Mouse (Mus musculus) heart, adult 2 months (tissue): Measurements from ENCODE around the gene Gucy2c. TPM values are rescaled to one million over a fixed set of nuclear protein-coding genes. Genes with fewer than 3 reads are reported as not detected.

ENCODE experiments used
- DNase-seq, 2 experiments: peaks; one replicate each; pipeline ENCODE4 v3.0.0; 2021
- H3K27ac ChIP-seq: fragments of 200-600 bp; 2 replicates; pipeline ENCODE4 v1.8.1; 2022
- H3K27me3 ChIP-seq: fragments of 200-500 bp; 2 replicates; pipeline ENCODE4 v1.6.1; 2012; ENCODE audit warnings: mild to moderate bottlenecking, low read length, inconsistent platforms, mixed read lengths; ENCODE audit not compliant: control insufficient read depth, insufficient read depth
- H3K36me3 ChIP-seq: fragments of 200-500 bp; 2 replicates; pipeline ENCODE4 v1.6.1; 2012; ENCODE audit warnings: low read length, inconsistent platforms; ENCODE audit not compliant: control insufficient read depth, insufficient read depth
- H3K4me1 ChIP-seq: fragments of 200-500 bp; 2 replicates; pipeline ENCODE4 v1.6.1; 2011; ENCODE audit warnings: low read length; ENCODE audit not compliant: control insufficient read depth, insufficient read depth
- H3K4me3 ChIP-seq: fragments of 200-600 bp; 2 replicates; pipeline ENCODE4 v1.8.1; 2022
- H3K79me2 ChIP-seq: fragments of 200-500 bp; replicated peaks from 2 replicates; pipeline ENCODE4 v1.6.1; 2012; ENCODE audit warnings: mild to moderate bottlenecking, inconsistent platforms, low read length, moderate library complexity, mixed read lengths; ENCODE audit not compliant: control insufficient read depth, insufficient read depth
- H3K9ac ChIP-seq: fragments of 200-500 bp; 2 replicates; pipeline ENCODE4 v1.6.1; 2012; ENCODE audit warnings: low read depth, mild to moderate bottlenecking, control low read depth, inconsistent platforms, low read length, mixed read lengths
- CTCF ChIP-seq: fragments of 200-600 bp; IDR thresholded peaks from 2 replicates; pipeline ENCODE4 v1.8.1; 2022; ENCODE audit warnings: antibody characterized with exemption, mild to moderate bottlenecking, moderate library complexity
- EP300 ChIP-seq: fragments of 200-500 bp; IDR thresholded peaks from 2 replicates; pipeline ENCODE4 v1.6.1; 2011; ENCODE audit warnings: low read depth, low read length, control low read depth; ENCODE audit not compliant: insufficient read depth
- POLR2A ChIP-seq: fragments of 200-500 bp; IDR thresholded peaks from 2 replicates; pipeline ENCODE4 v1.6.1; 2011; ENCODE audit warnings: mild to moderate bottlenecking, low read depth, low read length, control low read depth; ENCODE audit not compliant: insufficient read depth
- WGBS: fragments of 180-500 bp; shearing (Covaris S2); methylation state at CpG from one replicate; pipeline ENCODE4 v1.1.7; 2018; 5-methylcytosine and 5-hydroxymethylcytosine counted together
- intact Hi-C: fragments of 180-260 bp; cut with DNase I; formaldehyde crosslinking; loops from one replicate; pipeline ENCODE4 v1.15.1; 2025
- polyA plus RNA-seq: library from polyadenylated mRNA; depleted of rRNA; stranded (reverse); fragments of >200 nt; gene quantifications from 2 replicates; pipeline ENCODE4 v1.2.3, GENCODE M21; 2012
- total RNA-seq, 2 experiments: library from RNA; stranded (reverse); gene quantifications; 2 replicates each; pipeline ENCODE4 v1.2.3; 2021

The Gucy2c gene
- total and polyA plus RNA-seq, 3 experiments, result not detected

DNA sequence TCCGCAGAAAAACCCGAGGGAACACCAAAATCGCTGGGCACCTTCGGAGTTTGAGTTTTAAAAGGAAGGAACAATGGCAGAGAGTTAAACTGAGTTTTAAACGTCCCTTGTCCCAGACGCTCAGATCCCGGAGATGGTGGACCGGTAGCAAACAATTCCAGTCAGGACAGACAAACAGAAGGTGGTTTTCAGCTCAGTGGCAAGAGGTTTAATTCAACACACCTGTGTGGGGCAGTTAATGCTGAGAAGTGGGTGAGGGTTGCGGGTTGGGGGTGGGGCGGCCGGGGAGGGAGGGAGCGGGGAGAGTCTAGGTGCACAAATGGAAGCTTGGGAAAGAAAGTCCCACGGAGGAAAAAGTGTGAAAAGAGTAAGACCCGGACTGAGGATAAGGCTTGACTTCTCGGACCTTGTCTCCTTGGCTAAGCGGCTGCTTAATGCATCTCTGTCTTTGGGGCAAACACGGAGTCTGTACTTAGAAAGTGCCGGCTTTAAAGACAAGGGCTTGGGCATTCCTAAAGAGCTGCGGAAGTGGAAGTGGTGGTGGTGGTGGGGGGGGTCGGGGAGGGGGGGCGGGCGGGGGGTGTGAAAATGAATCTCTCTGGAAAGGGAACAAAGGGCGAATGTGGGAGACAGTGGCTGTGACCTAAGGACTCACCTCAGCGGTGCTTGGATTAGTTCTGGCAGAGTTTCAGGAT is 12.4 kb upstream of the Gucy2c start:
- H3K79me2 ChIP-seq, result no peaks in the 10 kb centered on the region
- H3K27ac ChIP-seq, result no peak overlapping the region
- no peak overlapping the region for H3K9ac ChIP-seq
- H3K36me3 ChIP-seq, result no peaks in the 10 kb centered on the region
- peak overlapping the region; percentile 3; the same call in 1 of the 2 replicates for H3K4me3 ChIP-seq
- TF ChIP-seq EP300, result no peak
- no peak for TF ChIP-seq CTCF
- no peak for TF ChIP-seq POLR2A
- intact Hi-C loops, result no loop called here
- WGBS, result 3% methylated on average over 23 of the region's 24 CpGs
- H3K4me1 ChIP-seq, result peaks cover 3% of the 10 kb centered on the region
- no peak for DNase-seq
- H3K27me3 ChIP-seq, result no peaks in the 10 kb centered on the region

DNA sequence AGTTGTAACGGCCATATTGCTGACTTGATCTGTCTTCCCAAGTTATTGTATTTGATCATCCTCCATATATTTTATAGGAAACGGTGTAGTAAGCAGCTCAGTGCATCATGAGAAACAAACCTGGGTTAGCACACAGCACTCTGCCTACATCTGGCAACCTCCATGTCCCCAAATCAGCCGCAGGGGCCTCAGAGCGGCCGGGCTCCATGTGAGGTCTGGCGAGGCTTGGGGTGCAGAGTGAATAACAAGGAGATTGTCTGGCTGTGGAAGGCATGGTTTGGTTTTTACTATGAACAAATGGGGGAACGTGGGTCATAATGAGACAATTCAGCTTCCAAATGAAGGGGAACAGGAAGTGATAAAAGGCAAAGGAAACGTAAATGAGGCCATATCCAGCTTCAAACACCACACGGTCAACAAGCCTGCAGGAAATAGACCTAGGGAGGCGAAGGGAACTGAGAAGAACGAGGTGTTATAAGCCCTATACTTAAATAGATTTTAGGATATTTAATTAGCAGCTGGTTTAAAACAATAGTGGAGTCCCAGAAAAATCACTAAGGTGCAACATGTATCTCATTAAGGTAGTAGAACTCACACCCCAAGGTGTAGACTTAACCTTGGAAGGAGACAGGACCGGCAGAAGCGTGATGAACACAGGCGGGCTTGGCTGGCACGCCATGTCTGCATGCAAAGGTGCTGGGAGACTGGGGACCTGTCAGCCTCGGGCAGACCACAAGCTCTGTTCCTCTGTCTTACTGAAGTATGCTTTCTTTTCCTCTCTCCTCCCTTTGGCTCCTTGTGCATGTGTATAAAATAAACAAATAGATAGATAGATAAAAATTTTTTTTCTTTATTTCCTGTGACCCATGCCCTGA is 11.6 kb upstream of the Gucy2c start:
- no peaks in the 10 kb centered on the region for H3K79me2 ChIP-seq
- no peak for DNase-seq
- no peaks in the 10 kb centered on the region for H3K27me3 ChIP-seq
- TF ChIP-seq POLR2A (no peak), EP300 (no peak), CTCF (no peak)
- WGBS, result 39% methylated on average over 16 of the region's 16 CpGs
- no peak overlapping the region for H3K27ac ChIP-seq
- peaks cover 3% of the 10 kb centered on the region for H3K4me1 ChIP-seq
- intact Hi-C loops, result no loop called here
- no peaks in the 10 kb centered on the region for H3K36me3 ChIP-seq
- no peak overlapping the region for H3K4me3 ChIP-seq
- H3K9ac ChIP-seq, result no peak overlapping the region

DNA sequence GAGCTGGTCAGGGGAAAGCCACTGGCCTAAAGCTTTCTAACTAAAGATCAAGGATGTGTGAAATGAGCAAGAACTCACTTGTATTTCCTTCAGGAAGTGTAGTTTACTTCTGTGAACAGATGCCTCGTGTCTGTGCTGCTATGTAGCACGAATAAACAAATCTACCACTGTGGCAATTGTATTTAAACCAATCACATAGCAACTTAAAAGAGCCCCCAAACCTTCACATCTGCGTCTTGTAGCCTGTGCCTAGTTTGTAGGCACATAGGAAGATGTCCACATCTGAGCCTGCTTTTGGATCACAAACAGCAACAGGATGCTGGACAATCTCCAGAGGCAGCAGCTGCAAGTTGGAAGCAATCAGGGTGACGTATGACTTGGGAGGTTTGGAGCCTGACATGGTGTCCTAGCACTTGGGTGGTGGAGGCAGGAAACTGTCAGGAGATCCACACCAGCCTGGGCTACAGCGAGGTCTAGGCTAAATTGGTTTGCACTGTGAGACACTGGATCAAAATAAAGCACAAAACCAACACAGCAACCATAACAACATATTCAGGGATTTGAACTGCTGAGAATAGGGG is 7.9 kb upstream of the Gucy2c start:
- Histone ChIP-seq H3K36me3 (no peaks in the 10 kb centered on the region), H3K9ac (no peak overlapping the region), H3K79me2 (no peaks in the 10 kb centered on the region), H3K27ac (peak overlapping the region; percentile 61), H3K4me1 (peaks cover 3% of the 10 kb centered on the region), H3K4me3 (no peak overlapping the region), H3K27me3 (no peaks in the 10 kb centered on the region)
- WGBS, result 29% methylated on average over 5 of the region's 5 CpGs
- DNase-seq, result peak; percentile 79 to 81
- TF ChIP-seq EP300 (0 out of 2 replicates have a peak, but pooled peaks have one; percentile 62), CTCF (no peak), POLR2A (no peak)
- intact Hi-C loops, result no loop called here

DNA sequence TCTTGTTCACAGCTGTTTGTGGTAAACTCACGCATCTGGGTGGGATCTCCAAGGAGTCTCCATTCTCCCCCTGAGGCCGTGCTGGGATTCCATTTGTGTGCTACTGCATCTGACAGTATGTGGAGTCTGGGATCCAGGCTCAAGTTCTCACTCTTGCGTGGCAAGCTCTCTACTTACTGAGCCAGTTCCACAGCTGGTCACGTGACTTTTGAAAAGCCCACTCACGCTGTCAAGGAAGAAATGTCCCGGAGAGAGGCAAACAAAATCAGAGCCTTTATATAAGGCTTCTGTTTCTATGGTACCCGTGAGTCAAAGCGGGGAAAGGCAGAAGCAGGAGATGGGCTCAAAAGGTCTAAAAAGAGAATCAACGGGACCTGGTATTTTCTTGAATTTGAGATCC is 1.2 kb upstream of the Gucy2c start:
- Histone ChIP-seq H3K4me3 (no peak overlapping the region), H3K9ac (no peak overlapping the region), H3K27me3 (no peaks in the 10 kb centered on the region), H3K36me3 (no peaks in the 10 kb centered on the region), H3K79me2 (no peaks in the 10 kb centered on the region), H3K4me1 (no peaks in the 10 kb centered on the region), H3K27ac (no peak overlapping the region)
- DNase-seq, result no peak
- intact Hi-C loops, result no loop called here
- WGBS, result 85% methylated on average over 9 of the region's 9 CpGs
- TF ChIP-seq EP300 (no peak), CTCF (no peak), POLR2A (no peak)

DNA sequence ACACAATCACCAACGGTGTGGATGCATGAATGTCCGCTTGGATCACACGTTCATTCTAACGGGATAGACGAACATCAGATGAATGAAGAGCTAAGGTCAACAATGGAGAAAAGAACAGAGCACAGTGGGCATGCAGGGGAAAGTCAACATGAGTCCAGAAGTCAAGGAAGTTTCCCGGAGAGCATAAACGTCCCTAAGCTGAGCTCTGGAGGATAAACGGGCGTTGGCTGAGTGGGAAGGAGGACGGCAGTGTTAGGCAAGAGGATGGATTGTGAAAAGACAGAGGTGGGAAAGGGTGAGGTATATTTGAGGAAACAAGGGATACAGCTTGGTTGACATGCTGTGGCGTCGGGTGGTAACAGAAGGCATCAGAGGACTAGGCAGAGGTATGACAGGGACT is 581 bp upstream of the Gucy2c start:
- TF ChIP-seq EP300 (no peak), POLR2A (no peak), CTCF (no peak)
- intact Hi-C loops, result no loop called here
- 84% methylated on average over 12 of the region's 12 CpGs for WGBS

DNA sequence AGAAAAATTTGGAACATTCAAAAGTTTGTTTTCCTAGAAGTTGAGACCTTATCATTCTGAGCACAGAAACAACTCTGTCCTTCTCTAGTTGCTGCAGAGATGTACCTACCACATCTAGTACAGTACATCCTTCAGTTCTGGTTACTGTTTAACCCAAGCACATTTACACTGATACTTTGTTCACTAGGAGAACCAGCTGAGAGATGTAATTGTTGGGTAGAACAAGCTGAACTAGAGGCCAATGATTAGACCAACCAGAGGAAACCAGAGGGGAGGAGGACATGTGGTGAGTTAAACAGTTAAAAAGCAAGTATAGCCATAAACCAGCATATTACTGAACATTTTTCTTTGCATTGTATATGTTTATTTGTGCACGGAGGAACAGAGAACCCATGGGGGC is 5.2 kb downstream of the Gucy2c start:
- H3K36me3 ChIP-seq, result no peaks in the 10 kb centered on the region
- no peaks in the 10 kb centered on the region for H3K27me3 ChIP-seq
- no peaks in the 10 kb centered on the region for H3K4me1 ChIP-seq
- H3K4me3 ChIP-seq, result no peak overlapping the region
- TF ChIP-seq POLR2A (no peak), EP300 (no peak), CTCF (no peak)
- no peaks in the 10 kb centered on the region for H3K79me2 ChIP-seq
- no peak overlapping the region for H3K27ac ChIP-seq
- DNase-seq, result no peak
- 80% methylated on average over 1 of the region's 1 CpGs for WGBS
- intact Hi-C loops, result no loop called here
- H3K9ac ChIP-seq, result no peak overlapping the region

More for the DNA sequence above, 581 bp upstream of the Gucy2c start:
- DNase-seq, result no peak
- H3K9ac ChIP-seq, result no peak overlapping the region
- H3K27me3 ChIP-seq, result no peaks in the 10 kb centered on the region
- no peaks in the 10 kb centered on the region for H3K79me2 ChIP-seq
- no peak overlapping the region for H3K4me3 ChIP-seq
- no peaks in the 10 kb centered on the region for H3K4me1 ChIP-seq
- no peak overlapping the region for H3K27ac ChIP-seq
- no peaks in the 10 kb centered on the region for H3K36me3 ChIP-seq
